Mouse (Mus musculus) gastrocnemius, postnatal 10 days (tissue): ENCODE data around the gene Sesn2. TPM values are rescaled to one million over a fixed set of nuclear protein-coding genes. Genes with fewer than 3 reads are reported as not detected.
A peak's percentile ranks its signal among the peaks of the same experiment; 100 is the strongest.
"Not testable (repeated sequence)": the region's sequence is repeated elsewhere in the genome, so short reads cannot be mapped to it uniquely, and the experiment has no call there.

ENCODE experiments used
- DNase-seq: peaks from one replicate; pipeline ENCODE4 v3.0.0; 2021; ENCODE audit warnings: mixed read lengths
- long read RNA-seq, 2 experiments: library from polyadenylated mRNA; stranded (forward); transcript quantifications; one replicate each; pipeline ENCODE4 v2.0.0; 2021
- total RNA-seq, 2 experiments: library from RNA; stranded (reverse); gene quantifications; 2 replicates each; pipeline ENCODE4 v1.2.3; 2021

Gene Sesn2
- total RNA-seq, result 1 to 10 TPM; 2.2 to 2.6 TPM
- long read RNA-seq, experiment 1, partial matches to known transcripts, result 0 of 2 reads
- long read RNA-seq, experiment 1, other reads (novel, unspliced or antisense), result 0 of 2 reads
- long read RNA-seq, experiment 2, result 0 reads

DNA sequence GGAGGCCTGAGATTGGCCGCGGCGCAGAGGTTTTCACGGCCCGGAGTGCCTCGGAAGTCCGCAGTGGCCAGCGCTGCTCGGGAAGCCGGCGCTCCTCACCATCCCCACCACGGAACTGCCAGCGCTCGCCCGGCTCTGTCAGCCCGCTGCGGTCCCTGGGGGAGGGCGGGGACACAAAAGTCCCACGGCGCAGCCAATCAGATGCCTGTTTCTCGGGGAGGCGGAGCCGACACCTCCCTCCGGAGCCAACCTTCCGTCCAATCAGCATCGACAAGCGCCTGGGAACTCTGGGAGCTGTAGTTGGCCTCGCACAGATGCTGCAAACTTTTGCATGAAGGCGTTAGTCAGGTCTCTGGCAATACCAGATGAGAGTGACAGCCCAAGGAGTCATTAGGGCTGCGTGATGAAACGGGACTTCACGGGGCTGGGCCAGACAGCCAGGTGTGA is at the start of gene Sesn2:
Sesn2 (minus strand) TSS at position 150 of the 447 bp plus-strand sequence.
- peak; percentile 97 for DNase-seq

DNA sequence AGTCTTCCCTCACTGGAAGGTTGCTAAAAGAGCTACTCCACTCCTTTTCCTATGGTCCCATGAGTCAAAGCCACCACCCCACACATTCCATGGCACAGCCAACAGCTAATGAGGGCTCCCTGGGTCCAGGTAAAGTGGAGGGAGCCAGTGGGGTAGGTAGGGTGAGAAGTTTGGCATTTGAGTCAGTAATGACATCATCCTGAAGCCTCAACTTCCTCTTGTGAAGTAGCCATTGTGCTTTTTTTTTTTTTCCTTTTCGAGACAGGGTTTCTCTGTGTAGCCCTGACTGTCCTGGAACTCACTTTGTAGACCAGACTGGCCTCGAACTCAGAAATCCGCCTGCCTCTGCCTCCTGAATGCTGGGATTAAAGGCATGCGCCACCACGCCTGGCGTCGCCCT is 45.2 kb upstream of the Sesn2 start:
- DNase-seq, result not testable (repeated sequence)

DNA sequence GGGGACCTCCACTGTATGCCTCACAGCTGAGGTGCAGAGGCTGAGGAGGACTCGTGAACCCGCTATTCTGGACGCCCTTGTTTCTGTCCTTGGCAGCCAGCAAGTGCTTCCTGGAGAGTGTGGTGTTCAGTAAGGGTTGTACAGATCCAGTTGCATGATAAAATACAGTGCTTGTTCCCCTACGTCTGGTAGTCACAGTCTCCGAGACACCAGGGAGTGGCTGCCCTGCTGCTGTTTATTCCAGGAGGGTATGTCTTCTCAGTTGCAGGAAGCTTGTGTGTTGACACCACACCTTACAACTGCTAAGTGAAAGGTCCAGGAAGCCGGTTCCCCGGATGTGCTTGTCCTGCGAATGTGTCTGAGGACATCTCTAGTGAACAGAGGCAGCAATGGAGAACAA is 44.4 kb upstream of the Sesn2 start:
- no peak for DNase-seq

DNA sequence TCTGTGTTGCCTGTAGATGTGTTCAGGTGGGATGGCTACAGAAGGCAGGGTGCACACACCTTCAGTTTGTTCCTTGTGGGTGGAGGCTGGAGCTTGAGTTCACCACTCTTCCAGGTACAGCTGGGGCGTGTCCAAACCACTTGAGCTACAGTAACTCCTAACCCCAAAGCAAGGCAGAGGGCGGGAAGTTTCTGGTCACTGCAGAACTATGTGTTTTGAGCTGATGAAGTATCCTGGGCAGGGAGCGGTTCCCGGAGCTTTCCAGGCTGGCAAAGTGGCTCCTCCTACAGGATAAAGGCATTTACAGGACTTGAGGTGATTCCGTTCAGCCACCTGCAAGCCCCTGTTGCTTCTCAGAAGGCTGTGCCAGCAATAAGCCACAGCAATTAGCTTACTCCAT is 43.9 kb upstream of the Sesn2 start:
- DNase-seq, result no peak

DNA sequence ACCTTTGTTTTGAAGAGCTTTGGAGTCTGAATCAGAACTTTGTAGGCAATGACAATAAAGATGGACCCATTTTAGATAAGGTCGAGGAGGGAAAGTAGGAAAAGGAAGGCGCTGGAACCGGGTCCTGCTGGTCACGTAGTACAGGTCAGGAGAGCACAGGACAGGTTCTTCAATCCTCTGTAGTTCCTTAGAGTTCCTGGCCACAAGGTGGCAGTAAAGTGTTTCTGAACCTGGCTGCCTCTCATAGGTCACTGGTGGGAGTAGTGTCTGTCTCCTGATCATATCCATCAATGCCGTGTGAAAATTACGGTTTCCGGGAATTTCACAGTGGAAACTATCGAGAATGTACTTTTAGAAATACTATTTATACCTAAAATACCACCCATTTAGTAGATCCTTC is 35.5 kb upstream of the Sesn2 start:
- DNase-seq, result peak; percentile 52

DNA sequence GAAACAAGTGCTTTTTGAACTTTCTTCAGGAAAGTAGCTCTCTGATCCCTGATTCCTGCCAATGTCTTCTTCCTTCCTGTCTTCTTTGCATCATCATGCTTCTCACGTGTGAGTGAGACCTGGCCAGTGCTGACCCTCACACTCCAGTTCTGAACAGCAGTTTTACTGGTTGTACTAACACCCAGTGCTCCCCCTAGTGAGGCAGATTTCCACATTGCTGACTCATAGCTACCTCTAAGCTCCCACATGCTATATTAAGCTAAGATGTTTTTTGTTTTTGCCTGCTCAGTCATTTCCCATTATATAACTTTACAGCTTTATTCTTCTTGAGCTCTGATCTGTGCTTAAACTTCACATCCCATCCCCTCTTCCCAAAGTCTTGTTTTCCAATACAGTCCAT is 32.4 kb upstream of the Sesn2 start:
- DNase-seq, result no peak

DNA sequence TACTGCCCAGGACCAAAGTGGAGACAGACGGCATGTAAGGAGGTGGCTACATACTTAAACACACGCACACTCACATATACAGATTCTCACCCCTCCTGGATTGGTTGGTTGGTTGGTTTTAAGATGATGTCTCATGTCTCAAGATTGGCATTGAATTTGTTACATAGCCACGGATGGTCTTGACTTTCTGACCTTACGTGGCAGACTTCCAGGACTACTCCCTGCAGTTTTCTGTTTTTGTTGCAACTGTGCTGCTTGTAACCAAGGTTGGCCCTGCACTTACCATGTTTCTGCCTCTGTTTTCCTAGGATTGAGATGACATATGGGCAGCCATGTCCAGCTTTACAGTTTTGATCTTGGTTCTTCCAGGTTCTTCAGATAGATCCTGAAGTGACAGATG is 31.1 kb upstream of the Sesn2 start:
- DNase-seq, result no peak

DNA sequence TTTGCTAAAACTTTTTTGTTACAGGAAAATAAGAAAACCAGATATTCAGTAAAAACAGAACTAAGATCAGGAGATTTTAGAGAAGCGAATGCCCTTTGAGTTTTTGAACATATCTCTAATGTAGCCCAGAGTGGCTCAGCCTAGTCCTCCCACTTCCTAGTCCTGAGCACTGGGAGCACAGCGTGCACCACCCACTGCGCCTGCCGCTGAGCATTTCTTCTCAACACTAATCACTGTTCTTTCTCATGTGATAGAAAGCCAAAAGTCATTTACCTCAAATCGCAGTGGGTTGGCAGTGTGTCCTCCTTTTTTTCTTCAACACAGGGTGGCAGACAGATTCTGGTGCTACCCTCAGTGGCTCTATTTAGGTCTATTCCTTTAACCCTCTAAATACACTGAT is 29.2 kb upstream of the Sesn2 start:
- DNase-seq, result no peak

DNA sequence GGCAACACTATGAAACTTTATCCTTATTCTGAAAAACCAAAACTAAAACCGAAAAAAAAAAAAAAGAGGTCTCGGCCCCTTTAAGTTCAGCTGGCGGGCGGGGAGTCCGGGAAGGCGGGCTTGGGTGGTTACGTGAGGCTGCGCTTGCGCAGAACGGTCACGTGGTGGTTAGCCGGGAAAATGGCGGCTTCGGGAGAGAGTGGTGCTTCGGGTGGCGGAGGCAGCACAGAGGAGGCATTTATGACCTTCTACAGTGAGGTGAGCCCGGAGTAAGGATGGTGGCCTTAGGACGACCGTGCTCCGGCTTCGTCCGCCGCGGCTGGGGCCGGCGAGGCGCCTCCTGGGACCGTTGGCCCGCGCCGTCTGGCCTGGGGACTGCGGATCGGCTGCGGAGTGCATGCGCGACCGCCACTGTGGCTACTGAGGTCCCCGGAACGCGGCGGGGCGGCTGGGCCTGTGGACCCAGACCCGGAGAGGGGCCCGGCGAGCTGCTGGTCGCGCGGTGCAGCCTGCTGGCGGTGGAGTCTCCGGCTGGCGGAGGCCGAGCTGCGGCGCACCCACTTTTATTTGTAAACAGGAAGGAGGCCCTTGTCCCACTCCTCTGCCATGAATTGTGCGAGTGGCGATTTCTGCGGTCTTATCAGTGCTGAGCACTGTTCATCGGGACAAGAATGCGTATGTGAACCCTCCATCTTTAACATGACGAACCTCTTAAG is 25.3 kb upstream of the Sesn2 start, which contains the start of gene Dnajc8:
Dnajc8 (plus strand) TSS at position 145 of the 716 bp plus-strand sequence.
- DNase-seq, result peak; percentile 98

DNA sequence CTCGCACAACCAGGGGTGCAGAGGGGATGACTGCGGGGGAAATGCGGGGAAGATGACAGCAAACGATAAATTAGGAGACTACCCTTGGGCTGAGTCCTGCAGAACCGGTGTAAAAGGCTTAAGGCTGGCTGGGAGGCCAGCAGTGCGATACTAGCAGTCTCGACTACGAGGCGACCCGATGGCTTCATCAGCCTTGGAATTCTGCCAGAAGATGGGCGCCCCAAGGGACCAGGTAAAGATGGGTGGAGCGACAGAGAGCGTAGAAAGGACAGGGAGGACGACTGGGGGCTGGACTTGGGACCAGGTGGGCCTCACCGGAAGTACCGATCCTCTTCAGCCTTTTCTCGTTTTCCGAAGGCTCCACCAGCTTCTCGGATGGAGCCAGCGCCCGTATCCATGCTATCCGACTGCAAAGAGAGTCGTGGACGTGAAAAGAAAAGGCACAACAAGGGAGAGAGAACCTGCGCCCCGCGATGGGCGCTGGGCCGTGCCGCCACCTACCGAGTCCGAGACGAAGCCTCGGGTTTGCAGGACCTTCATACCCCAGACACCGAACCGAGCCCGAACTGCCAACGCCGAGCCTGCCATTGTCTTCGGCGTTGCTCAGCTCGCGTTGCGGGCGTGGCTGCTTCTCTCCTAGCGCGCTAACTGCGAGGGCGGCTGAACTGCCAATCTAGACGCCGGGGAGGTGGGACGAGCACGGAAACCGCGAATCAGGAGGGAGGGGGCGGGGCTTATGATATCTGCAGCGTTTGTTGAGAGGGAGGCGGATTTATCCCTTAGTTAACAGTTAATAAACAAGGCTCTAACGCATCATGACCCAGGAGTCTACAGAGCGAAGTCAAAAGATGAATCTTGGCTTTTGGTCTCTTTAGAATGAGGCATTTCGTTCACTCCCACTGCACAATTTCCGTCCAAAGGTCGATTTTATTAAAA is 22.9 kb upstream of the Sesn2 start, which contains the start of gene Atpif1:
Atpif1 (minus strand) TSS at position 679 of the 936 bp plus-strand sequence.
- DNase-seq, result peak; percentile 86

DNA sequence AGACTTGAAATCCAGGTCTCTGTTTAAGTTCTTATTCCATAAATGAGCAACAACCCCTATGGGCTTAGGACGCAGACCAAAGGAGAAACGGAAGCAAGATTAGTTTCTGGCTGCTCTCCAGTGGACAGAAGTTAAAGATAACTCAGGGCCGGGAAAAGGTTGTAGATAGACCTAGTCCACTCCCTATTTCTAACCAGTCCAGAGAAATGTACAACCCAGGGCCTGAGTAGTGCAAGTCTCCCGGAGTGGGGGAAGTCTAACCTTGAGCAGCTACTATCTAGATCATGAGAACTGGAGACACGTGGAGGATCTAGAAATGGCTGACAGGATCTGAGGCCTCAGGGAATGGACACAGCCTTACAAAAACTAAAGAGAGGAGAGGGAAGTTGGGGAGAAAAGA is 22.2 kb upstream of the Sesn2 start:
- no peak for DNase-seq

DNA sequence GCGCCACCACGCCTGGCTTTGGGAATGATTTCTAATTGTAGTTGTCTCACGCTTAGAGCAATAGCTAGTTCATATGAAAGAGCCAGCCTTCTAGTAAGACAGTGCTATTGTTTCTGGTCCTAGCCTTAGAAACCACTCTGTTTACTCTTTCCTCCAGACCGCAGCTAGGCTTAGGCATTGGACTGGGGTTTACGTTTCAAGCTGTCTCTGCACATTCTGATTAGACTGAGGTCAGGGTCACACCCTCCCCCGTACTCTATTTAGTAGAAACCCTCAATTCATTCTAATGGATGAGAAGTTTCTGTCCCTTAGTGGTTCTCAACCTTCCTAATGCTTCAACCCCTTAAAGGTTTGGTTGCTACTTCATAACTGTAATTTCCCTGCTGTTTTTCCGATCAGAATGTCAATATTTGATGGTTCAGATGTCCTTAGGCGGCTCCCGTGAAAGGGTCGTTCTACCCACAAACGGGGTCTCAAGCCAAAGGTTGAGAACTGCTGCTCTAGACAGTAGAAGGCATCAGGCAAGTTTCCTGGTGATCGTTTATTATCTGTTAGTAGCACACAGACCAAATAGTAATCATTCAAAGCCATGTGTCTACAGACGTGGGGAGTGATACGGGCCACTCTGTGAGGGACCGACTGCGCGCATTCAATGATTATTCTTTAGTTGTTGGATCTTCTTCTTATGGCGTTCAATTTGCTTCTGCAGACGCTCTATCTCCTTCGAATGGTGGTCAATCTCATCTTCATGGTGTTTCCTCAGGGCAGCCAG is 19.9 kb upstream of the Sesn2 start:
- no peak for DNase-seq

DNA sequence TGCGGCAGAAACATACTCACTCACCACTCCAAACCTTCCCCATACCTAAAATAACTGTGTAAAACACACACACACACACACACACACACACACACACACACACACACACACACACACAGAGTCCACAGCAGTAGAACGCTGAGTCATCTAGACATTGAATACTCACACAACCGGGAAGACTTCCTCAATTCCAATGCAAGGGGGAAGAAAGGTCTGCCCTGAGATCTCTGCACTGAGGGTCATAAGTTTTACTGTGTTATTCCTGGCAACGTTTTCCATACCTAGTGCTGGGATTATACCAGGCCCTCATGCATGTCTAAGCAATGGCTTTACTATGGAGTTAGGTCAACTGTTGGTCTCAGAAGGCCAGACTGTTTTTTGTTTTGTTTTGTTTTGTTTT is 19.0 kb upstream of the Sesn2 start:
- DNase-seq, result no peak

DNA sequence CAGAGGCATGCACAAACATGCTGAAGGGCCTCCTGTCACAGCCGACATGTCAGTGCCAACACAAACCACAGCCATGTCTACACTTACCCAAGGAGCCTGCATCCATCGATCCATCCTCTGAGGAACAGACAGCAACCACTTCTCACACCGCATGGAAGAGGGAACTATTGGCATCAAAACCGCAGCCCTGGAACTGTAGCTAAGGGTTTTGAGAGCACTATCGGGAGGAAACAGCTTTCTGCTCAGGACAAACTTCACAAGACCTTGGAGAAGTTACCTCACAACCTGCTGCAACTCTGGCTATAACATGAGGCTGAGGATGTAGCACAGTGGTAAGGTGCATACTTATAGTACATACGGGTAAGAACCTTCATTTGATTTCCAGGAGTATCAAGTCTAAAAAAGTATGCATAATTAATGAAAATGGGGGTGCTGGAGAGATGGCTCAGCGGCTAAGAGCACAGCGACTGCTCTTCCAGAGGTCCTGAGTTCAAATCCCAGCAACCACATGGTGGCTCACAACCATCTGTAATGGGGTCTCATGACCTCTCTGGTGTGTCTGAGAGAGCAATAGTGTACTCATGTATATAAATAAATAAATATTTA is 17.7 kb upstream of the Sesn2 start:
- DNase-seq, result no peak

DNA sequence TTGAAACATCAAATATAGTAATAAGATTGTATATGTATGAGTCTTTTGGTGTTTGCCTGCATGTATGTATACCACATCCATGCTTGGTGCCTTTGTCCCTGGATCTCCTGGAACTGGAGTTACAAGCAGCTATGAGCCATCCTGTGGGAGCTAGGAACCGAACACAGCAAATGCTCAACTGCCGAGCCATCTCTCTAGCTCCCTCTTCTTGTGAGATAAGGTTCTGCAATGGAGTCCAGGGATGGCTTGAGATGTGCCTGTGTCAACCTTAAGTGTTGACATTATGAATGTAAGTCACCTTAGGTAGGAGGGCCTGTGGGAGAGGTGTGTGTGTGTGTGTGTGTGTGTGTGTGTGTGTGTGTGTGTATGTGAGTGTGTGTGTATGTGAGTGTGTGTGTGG is 16.4 kb upstream of the Sesn2 start:
- no peak for DNase-seq

DNA sequence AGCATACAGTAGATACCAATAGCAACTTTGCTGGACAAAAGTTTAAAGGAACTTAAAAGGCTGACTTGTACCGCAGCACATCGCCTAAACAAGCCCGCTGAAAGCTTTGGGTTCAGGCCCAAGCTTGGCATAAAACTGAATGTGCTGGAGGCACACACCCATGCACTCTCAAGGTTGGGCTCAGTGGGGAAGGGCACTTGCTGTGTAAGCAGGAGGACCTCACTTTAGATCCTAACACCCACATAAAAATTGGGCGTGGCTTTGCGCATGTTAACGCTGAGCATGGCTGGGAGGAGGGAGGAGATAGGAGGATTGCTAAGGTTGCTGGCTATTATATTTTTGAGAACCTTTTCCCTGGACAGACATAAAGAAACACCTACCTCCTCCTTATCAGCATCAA is 14.5 kb upstream of the Sesn2 start:
- DNase-seq, result no peak

DNA sequence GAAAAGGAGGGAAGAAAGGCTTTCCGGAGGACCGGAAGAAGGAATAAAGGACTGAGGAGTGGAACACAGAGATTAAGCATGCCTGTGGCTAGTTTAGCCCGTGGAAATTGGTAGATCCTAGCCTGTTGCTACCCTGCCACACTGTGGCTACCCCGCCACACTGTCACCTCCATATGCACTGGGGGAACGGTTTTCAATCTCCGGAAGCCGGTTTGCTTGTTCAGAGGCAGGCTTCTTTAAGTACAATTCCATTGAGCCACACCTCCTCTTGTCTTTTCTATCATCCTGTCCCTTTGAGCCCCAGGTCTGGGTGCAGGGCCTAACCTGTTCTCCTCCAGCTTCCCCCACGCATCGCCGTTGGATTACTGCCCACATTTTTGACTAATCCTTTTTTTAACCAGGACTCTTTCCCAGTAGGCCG is 14.0 kb upstream of the Sesn2 start:
- DNase-seq, result no peak

DNA sequence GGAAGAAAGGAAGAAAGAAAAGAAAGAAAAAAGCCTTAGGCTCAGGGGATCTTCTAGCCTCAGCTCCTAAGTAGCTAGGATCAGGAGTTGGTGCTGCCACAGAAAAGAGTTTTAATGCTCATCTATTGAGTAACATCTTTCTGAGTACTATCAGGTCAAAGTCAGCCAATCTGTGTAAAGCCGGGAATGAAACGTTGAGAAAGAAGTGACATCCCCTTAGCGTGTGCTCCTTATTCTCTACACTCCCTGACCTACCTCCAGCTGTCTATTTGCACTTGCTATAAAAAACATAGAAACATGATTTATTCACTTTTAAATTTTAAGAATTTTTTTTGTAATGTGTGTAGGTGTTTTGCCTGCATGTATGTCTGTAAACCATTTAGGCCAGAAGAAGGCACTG is 8.9 kb upstream of the Sesn2 start:
- no peak for DNase-seq

DNA sequence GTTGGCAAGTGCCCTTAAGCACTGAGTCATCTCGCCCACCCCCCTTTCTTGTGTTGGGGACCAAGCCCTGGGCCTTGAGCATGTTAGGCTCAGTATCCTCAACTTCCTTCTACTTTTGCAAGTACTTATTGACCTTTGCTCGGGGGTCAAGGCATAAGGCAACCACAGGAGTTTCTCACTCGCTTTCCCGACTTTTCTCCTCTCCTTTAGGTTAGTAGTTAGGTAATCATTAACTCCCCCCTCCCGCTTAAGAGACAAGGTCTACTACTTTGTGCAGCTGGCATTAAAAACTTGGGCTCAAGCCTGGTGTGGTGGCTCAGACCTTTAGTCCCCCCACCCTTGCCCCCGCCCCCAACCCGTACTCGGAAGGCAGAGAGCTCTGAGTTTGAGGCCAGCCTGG is 7.8 kb upstream of the Sesn2 start:
- no peak for DNase-seq

DNA sequence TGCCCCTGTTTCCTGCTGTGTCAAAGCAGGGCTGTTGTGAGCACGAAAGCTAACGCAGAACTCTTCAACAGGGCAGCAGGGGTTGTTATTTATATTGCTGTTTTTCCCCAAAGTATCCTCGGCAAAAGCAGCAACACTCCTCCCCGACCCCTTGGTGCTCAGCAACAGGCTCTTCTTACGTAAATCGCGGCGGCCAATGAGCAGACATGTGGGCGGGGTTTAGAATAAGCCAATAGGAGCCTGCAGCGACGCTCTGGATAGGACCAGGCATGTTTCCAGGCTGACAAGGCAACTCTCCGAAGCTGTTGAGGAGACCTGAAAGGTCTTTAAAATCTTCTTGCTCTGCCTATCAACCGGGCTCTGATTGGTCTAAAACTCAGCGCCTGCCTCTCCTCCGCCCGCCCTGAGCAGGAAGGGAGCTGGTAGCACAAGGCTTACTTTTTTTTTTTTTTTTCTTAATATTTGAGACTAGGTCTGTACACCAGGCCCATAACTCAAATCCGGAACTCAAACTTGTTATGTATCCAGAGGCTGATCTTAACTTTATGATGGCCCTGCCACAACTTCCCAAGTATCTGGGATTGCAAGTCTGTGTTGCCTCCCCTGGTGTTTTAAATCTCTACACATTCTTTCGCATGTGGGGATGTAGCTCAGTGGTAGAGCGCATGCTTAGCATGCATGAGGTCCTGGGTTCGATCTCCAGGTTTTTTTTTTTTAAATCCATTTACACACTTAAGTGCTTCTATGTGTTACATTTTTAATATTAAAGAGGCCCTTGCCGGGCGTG is 5.3 kb upstream of the Sesn2 start:
- peak; percentile 82 for DNase-seq

DNA sequence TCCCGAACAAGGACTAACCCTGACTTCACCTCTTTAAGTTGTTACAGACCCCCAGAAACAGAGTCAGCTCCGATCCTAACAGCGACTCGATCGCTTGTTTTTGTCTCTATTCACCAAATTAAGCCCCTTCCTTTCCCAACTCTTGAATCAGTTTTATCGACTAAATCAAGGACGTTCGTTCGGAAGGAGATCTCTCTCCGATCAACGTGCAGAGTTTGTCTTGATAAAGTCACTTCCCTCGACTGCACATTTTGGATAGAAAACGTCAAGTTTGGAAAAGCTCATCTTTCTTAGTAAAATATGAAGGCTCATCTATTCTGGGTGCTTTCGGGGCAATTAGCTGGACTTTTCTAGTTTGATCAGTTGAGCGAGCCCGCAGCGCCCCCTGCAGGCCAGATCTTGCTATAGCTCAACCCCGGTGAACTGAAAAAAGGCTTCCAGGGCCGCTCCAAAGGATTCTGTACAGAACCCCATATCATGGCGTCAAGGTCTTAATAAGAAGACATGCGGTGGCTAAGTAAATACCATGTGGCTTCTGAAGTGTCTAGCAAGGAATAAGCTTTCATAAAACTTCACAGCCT is 4.3 kb upstream of the Sesn2 start:
- peak; percentile 87 for DNase-seq
